Mouse (Mus musculus) thymus, adult 2 months (tissue): ENCODE data around the gene Nxpe3.

ENCODE experiments used
- CTCF ChIP-seq: fragments of 200-500 bp; IDR thresholded peaks from 2 replicates; pipeline ENCODE4 v1.5.1; 2012; ENCODE audit warnings: mild to moderate bottlenecking, control low read depth, low read length, moderate library complexity, borderline replicate concordance; ENCODE audit not compliant: control insufficient read depth, poor library complexity, insufficient read depth; ENCODE audit errors: extremely low read depth
- POLR2A ChIP-seq: fragments of 200-500 bp; IDR thresholded peaks from 2 replicates; pipeline ENCODE4 v1.6.1; 2012; ENCODE audit warnings: mild to moderate bottlenecking, low read length, control low read depth, moderate library complexity; ENCODE audit not compliant: control insufficient read depth, poor library complexity, insufficient read depth; ENCODE audit errors: extremely low read depth

DNA sequence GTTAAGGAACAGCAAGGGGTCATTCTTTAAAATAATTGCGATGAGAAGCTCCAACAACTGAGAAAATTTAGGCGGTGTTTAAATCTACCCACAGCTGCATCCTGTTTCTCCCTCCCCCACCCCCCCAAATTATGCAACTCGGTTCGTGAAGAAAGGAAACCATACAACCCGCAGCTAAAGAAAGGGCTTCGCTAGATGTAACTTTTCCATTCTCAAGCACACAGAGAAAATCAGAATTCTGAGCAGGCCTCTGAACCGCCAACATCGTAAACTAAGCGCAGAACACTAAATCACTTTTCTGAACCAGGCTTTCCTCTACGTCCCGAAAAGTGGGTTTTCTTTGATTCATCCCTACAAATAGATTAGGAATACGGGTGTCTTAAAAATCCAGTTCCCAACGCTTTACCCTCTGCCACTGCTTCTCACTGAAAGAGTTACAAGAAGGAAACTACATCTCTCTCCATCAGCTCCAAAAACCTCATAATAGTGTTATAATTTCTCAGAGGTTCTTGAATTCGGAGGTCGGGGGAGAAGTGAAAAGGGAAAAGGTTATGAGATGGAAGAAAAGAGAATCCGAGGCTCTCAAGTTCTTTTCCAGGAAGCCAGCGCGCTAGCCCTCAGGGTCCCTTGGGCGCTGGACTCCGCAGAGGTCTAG lies 74.0 kb downstream of the Nxpe3 start:
- TF ChIP-seq CTCF, result no peak
- no peak for TF ChIP-seq POLR2A
